Mouse (Mus musculus) limb, embryonic 12.5 days (tissue): ENCODE measurements around the gene Ppp1r3d. TPM values are rescaled to one million over a fixed set of nuclear protein-coding genes. Genes with fewer than 3 reads are reported as not detected.

Source experiments
- ATAC-seq: fragments of 200-750 bp; cut with Nextera tagmentation; 2 replicates; pipeline ENCODE4 v1.8.0; 2017; ENCODE audit warnings: low read depth, moderate TSS enrichment; ENCODE audit not compliant: insufficient number of reproducible peaks, insufficient read depth, low FRiP score, low TSS enrichment
- H3K27ac ChIP-seq: fragments of 300-500 bp; sonication (generic); 2 replicates; pipeline ENCODE4 v1.5.1; 2016; ENCODE audit warnings: mild to moderate bottlenecking, moderate library complexity
- H3K27me3 ChIP-seq: fragments of 300-500 bp; sonication (generic); 2 replicates; pipeline ENCODE4 v1.6.1; 2016; ENCODE audit warnings: mild to moderate bottlenecking, moderate library complexity
- H3K36me3 ChIP-seq: fragments of 300-500 bp; sonication (generic); 2 replicates; pipeline ENCODE4 v1.6.1; 2016; ENCODE audit warnings: mild to moderate bottlenecking, moderate library complexity
- H3K4me1 ChIP-seq: fragments of 300-500 bp; sonication (generic); replicated peaks from 2 replicates; pipeline ENCODE4 v1.6.1; 2016
- H3K4me2 ChIP-seq: fragments of 300-500 bp; sonication (generic); 2 replicates; pipeline ENCODE4 v1.6.1; 2016; ENCODE audit warnings: mild to moderate bottlenecking, moderate library complexity
- H3K4me3 ChIP-seq: fragments of 300-500 bp; sonication (generic); replicated peaks from 2 replicates; pipeline ENCODE4 v1.5.1; 2016; ENCODE audit warnings: mild to moderate bottlenecking
- H3K9ac ChIP-seq: fragments of 300-500 bp; sonication (generic); replicated peaks from 2 replicates; pipeline ENCODE4 v1.6.1; 2016; ENCODE audit warnings: mild to moderate bottlenecking, moderate library complexity
- H3K9me3 ChIP-seq: fragments of 300-500 bp; sonication (generic); 2 replicates; pipeline ENCODE4 v1.6.1; 2016; ENCODE audit warnings: mild to moderate bottlenecking, moderate library complexity
- WGBS: fragments of 180-500 bp; shearing (Covaris S2); methylation state at CpG from one replicate; pipeline ENCODE4 v1.1.7; 2016; 5-methylcytosine and 5-hydroxymethylcytosine counted together
- polyA plus RNA-seq: library from polyadenylated mRNA; unstranded; fragments of >200 nt; fragmentation: Nextera tagmentation; extraction: Ambion mirVana; gene quantifications from 2 replicates; pipeline ENCODE4 v1.2.1, GENCODE M21; 2016

Ppp1r3d gene
- polyA plus RNA-seq, 1 experiment from 2014 or later, result 3.5 TPM

- ATAC-seq, result 0 out of 2 replicates have a peak, but pooled peaks have one; percentile 9
- Histone ChIP-seq H3K27me3 (peaks cover 39% of the 10 kb centered on the region), H3K36me3 (peaks cover 6% of the 10 kb centered on the region; the same call in 1 of the 2 replicates), H3K9ac (peak overlapping the region; percentile 68), H3K9me3 (no peaks in the 10 kb centered on the region), H3K4me3 (peak overlapping the region; percentile 74), H3K4me2 (peak overlapping the region; percentile 98), H3K27ac (no peak overlapping the region), H3K4me1 (peaks cover 27% of the 10 kb centered on the region)
- WGBS, result 13% methylated on average over 75 of the region's 75 CpGs
These were observed 601 bp downstream of the Ppp1r3d start for GRCm38 (mm10) chr2:178413481-178414260.

- no peak overlapping the region for H3K9ac ChIP-seq
- WGBS, result 57% methylated on average over 13 of the region's 13 CpGs
- no peak for ATAC-seq
- H3K36me3 ChIP-seq, result peaks cover 3% of the 10 kb centered on the region; the same call in 1 of the 2 replicates
- no peaks in the 10 kb centered on the region for H3K9me3 ChIP-seq
- no peak overlapping the region for H3K27ac ChIP-seq
- H3K4me1 ChIP-seq, result peaks cover 27% of the 10 kb centered on the region
- H3K27me3 ChIP-seq, result peaks cover 39% of the 10 kb centered on the region
- H3K4me2 ChIP-seq, result peak overlapping the region; percentile 98
- H3K4me3 ChIP-seq, result peak overlapping the region; percentile 74
These were observed 1.2 kb downstream of the Ppp1r3d start for GRCm38 (mm10) chr2:178413081-178413480.

- Histone ChIP-seq H3K27ac (no peak overlapping the region), H3K9ac (no peak overlapping the region), H3K9me3 (peaks cover 2% of the 10 kb centered on the region; the same call in 1 of the 2 replicates), H3K4me3 (no peak overlapping the region), H3K4me2 (0 out of 2 replicates have a peak overlapping the region, but pooled peaks have one; percentile 98), H3K36me3 (no peaks in the 10 kb centered on the region), H3K27me3 (peaks cover 39% of the 10 kb centered on the region), H3K4me1 (peaks cover 27% of the 10 kb centered on the region)
- WGBS, result 66% methylated on average over 6 of the region's 6 CpGs
- no peak for ATAC-seq
These were observed 1.7 kb downstream of the Ppp1r3d start for GRCm38 (mm10) chr2:178412598-178412997.

GRCm38 (mm10) chr2:178410286-178410685, 4.0 kb downstream of the Ppp1r3d start:
- WGBS, result 76% methylated on average over 6 of the region's 6 CpGs
- Histone ChIP-seq H3K4me2 (no peak overlapping the region), H3K27ac (no peak overlapping the region), H3K4me3 (no peak overlapping the region), H3K9ac (no peak overlapping the region), H3K4me1 (peaks cover 23% of the 10 kb centered on the region), H3K9me3 (peaks cover 9% of the 10 kb centered on the region; the same call in 1 of the 2 replicates), H3K36me3 (no peaks in the 10 kb centered on the region), H3K27me3 (peaks cover 39% of the 10 kb centered on the region)
- no peak for ATAC-seq

- 59% methylated on average over 1 of the region's 1 CpGs for WGBS
- H3K4me2 ChIP-seq, result no peak overlapping the region
- H3K9me3 ChIP-seq, result peaks cover 9% of the 10 kb centered on the region; the same call in 1 of the 2 replicates
- H3K4me1 ChIP-seq, result peaks cover 15% of the 10 kb centered on the region
- H3K9ac ChIP-seq, result no peak overlapping the region
- peaks cover 28% of the 10 kb centered on the region for H3K27me3 ChIP-seq
- H3K27ac ChIP-seq, result no peak overlapping the region
- no peak overlapping the region for H3K4me3 ChIP-seq
- ATAC-seq, result no peak
- no peaks in the 10 kb centered on the region for H3K36me3 ChIP-seq
These were observed 5.2 kb downstream of the Ppp1r3d start for GRCm38 (mm10) chr2:178409024-178409423.

GRCm38 (mm10) chr2:178407053-178407815, 7.0 kb downstream of the Ppp1r3d start, which contains the start of gene Sycp2:
Sycp2 (minus strand) TSS chr2:178407685.
- Histone ChIP-seq H3K9me3 (peaks cover 9% of the 10 kb centered on the region; the same call in 1 of the 2 replicates), H3K4me2 (no peak within 1 kb of the TSS), H3K27me3 (peaks cover 10% of the 10 kb centered on the region), H3K4me1 (peaks cover 7% of the 10 kb centered on the region; the same call in 1 of the 2 replicates), H3K27ac (no peak within 1 kb of the TSS), H3K36me3 (no peaks in the 10 kb centered on the region), H3K9ac (no peak within 1 kb of the TSS), H3K4me3 (no peak within 1 kb of the TSS)
- 81% methylated on average over 52 of the region's 52 CpGs for WGBS
- peak; percentile 68; the same call in 1 of the 2 replicates for ATAC-seq

Other genes with a start within 250 kb of the Ppp1r3d start
- 0.05 and 0.08 TPM in 2 replicates for gene Sycp2, start 6.8 kb downstream of the Ppp1r3d start, polyA plus RNA-seq
- 4.3 and 4.6 TPM in 2 replicates for gene Fam217b, start 52 bp upstream of the Ppp1r3d start, polyA plus RNA-seq
- gene Cdh26, start 16.1 kb upstream of the Ppp1r3d start, polyA plus RNA-seq, result 0.21 and 0.46 TPM in 2 replicates